ENCODE assay signal across 8 mouse cellular contexts in the genomic region with DNA sequence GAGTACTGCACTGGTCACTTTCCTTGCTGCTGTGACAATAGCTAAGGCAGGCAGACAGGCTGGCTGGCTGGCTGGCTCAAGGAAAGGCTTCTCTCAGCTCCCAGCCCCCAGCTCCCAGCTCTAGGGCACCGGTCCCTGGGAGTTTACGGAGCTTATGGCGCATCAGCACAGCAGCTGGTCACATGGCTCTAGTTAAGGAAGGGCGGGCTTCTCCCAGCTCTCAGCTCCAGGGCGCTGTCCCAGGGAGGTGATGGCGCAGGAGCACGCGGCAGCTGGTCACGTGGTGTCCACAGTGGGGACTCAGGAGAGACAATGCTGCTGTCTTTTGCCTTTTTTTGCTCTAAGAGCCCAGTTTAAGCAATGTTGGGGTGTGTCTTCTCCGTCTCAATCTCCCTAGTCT.
DNase-seq lines count a peak whose midpoint lies in the region; ATAC-seq lines count a peak whose summit lies in the region.

No protein-coding gene starts in this region.

- H3K9me3 ChIP-seq in heart, embryonic 15.5 days (replicated peaks) = no peaks in the 10 kb centered on the region
- no peaks in the 10 kb centered on the region for H3K9me3 ChIP-seq in liver, embryonic 12.5 days (replicated peaks)

- no peaks in the 10 kb centered on the region for H3K36me3 ChIP-seq in heart, embryonic 15.5 days
- H3K36me3 ChIP-seq in liver, embryonic 12.5 days = no peaks in the 10 kb centered on the region

- WGBS in heart, embryonic 15.5 days = 41% methylated on average over 10 of the region's 10 CpGs
- 38% methylated on average over 10 of the region's 10 CpGs for WGBS in liver, embryonic 12.5 days (ENCODE audit: insufficient replicate concordance)

- H3K9ac ChIP-seq in heart, embryonic 15.5 days = no peak overlapping the region
- H3K9ac ChIP-seq in liver, embryonic 12.5 days = no peak overlapping the region

- peak overlapping the region; percentile 14; the same call in 1 of the 2 replicates for H3K4me3 ChIP-seq in heart, embryonic 15.5 days
- no peak overlapping the region for H3K4me3 ChIP-seq in liver, embryonic 12.5 days

- ATAC-seq in heart, embryonic 15.5 days (replicated peaks; ENCODE audit: insufficient number of reproducible peaks, insufficient read depth, low FRiP score, low read depth) = peak; percentile 60; the same call in 1 of the 2 replicates
- peak; percentile 85 for ATAC-seq in liver, embryonic 12.5 days
- ATAC-seq in CD4-positive, CD25-positive, alpha-beta regulatory T cell, adult 4 months = no peak

- no peak overlapping the region for H3K27ac ChIP-seq in heart, embryonic 15.5 days
- H3K27ac ChIP-seq in liver, embryonic 12.5 days = no peak overlapping the region

- peaks cover 4% of the 10 kb centered on the region; the same call in 1 of the 2 replicates for H3K27me3 ChIP-seq in heart, embryonic 15.5 days
- H3K27me3 ChIP-seq in liver, embryonic 12.5 days (replicated peaks) = no peaks in the 10 kb centered on the region; the same call in 1 of the 2 replicates

- H3K4me2 ChIP-seq in heart, embryonic 15.5 days = peak overlapping the region; percentile 49
- H3K4me2 ChIP-seq in liver, embryonic 12.5 days = peak overlapping the region; percentile 54

- peaks cover 6% of the 10 kb centered on the region for H3K4me1 ChIP-seq in heart, embryonic 15.5 days (replicated peaks)
- peaks cover 14% of the 10 kb centered on the region for H3K4me1 ChIP-seq in liver, embryonic 12.5 days

- peak; percentile 27 for DNase-seq in adrenal gland, postnatal 10 days
- no peak for DNase-seq in adrenal gland, adult 8-10 months
- DNase-seq in right cerebral cortex, postnatal 10 days (ENCODE audit: low spot score in 2 of 2) = peak; percentile 31 to 33
- no peak for DNase-seq in right cerebral cortex, postnatal 4 days
- peak; percentile 17 to 48 for DNase-seq in spleen, postnatal 36 days (ENCODE audit: low spot score in 2 of 2)

Comparison
In these comparisons a context has a peak if more than half of its experiments do, and no peak if none do; other contexts are left out.
1. DNase-seq: peak in adrenal gland, postnatal 10 days (single experiment), right cerebral cortex, postnatal 10 days (2 of 2) and spleen, postnatal 36 days (2 of 2); none in adrenal gland, adult 8-10 months (single experiment) and right cerebral cortex, postnatal 4 days (single experiment).